Mouse (Mus musculus): Measurements from ENCODE around the gene Isyna1. TPM values are rescaled to one million over a fixed set of nuclear protein-coding genes. Genes with fewer than 3 reads are reported as not detected.

Gene Isyna1
- total RNA-seq (2012; rRNA removed) (84.1 and 90.9 TPM in 2 replicates), polyA plus RNA-seq (2012; ENCODE audit: insufficient read depth in 1 of 2, insufficient read length in 2 of 2, low read depth in 1 of 2, low replicate concordance in 2 of 2, missing spikeins in 1 of 2) (100 to 1,000 TPM in 1 of 2 experiments, not detected in 1; 189 TPM)

- Histone ChIP-seq H3K4me3 (ENCODE audit: control insufficient read depth in 1 of 2, insufficient read depth in 1 of 2, low read depth in 2 of 2, low read length in 2 of 2) (peak within 1 kb of the TSS; percentile 79 to 95), H3K27ac (ENCODE audit: control insufficient read depth, low read depth, low read length) (peak within 1 kb of the TSS; percentile 67), H3K27me3 (ENCODE audit: control insufficient read depth in 1 of 2, insufficient read depth in 2 of 2, low read length in 2 of 2) (no peaks in the 10 kb centered on the region), H3K9ac (ENCODE audit: control insufficient read depth, low read depth, low read length, poor library complexity, severe bottlenecking) (peak within 1 kb of the TSS; percentile 92), H3K9me3 (replicated peaks; ENCODE audit: insufficient read depth, low read length) (no peaks in the 10 kb centered on the region), H3K36me3 (ENCODE audit: control insufficient read depth in 1 of 2, insufficient read depth in 2 of 2, low read length in 2 of 2) (no peaks in the 10 kb centered on the region), H3K79me2 (ENCODE audit: control insufficient read depth, insufficient read depth, low read length, poor library complexity) (peaks cover 7% of the 10 kb centered on the region), H3K4me1 (ENCODE audit: control insufficient read depth in 1 of 2, insufficient read depth in 2 of 2, low read length in 2 of 2) (peaks cover 3 to 11% of the 10 kb centered on the region in 2 experiments; a peak in 3 of 4 replicates)
- TF ChIP-seq POLR2AphosphoS2 (IDR thresholded peaks at IDR 0.05; ENCODE audit: low read length) = 0 out of 2 replicates have a peak, but pooled peaks have one; percentile 55
- TF ChIP-seq TAL1 (IDR thresholded peaks at IDR 0.05; ENCODE audit: low read length) = no peak
- TF ChIP-seq NRF1 (IDR thresholded peaks at IDR 0.05; ENCODE audit: insufficient read depth, low read depth, low read length, poor library complexity, severe bottlenecking) = peak; percentile 89
- TF ChIP-seq NELFE (IDR thresholded peaks at IDR 0.05; ENCODE audit: low read depth, low read length) = peak; percentile 85
- peak; percentile 65; the same call in 1 of the 2 replicates for TF ChIP-seq SIN3A (IDR thresholded peaks at IDR 0.05; ENCODE audit: low read length)
- peak; percentile 72 for TF ChIP-seq MAX (IDR thresholded peaks at IDR 0.05; ENCODE audit: low read length)
- TF ChIP-seq POLR2A (IDR thresholded peaks at IDR 0.05; ENCODE audit: control insufficient read depth in 1 of 2, insufficient read depth in 1 of 2, low read depth in 1 of 2, low read length in 2 of 2, poor library complexity in 1 of 2) = peak; percentile 70 to 93; a peak in 3 of 4 replicates
- peak; percentile 86 for TF ChIP-seq MXI1 (IDR thresholded peaks at IDR 0.05; ENCODE audit: low read depth, low read length)
- TF ChIP-seq TCF12 (IDR thresholded peaks at IDR 0.05; ENCODE audit: low read depth, low read length) = 0 out of 2 replicates have a peak, but pooled peaks have one; percentile 11
- peak; percentile 56 for TF ChIP-seq GATA1 (IDR thresholded peaks at IDR 0.05; ENCODE audit: low read depth, low read length)
- peak; percentile 80 for TF ChIP-seq TBP (IDR thresholded peaks at IDR 0.05; ENCODE audit: low read depth, low read length)
- TF ChIP-seq MYC (IDR thresholded peaks at IDR 0.05; ENCODE audit: low read depth, low read length) = 0 out of 2 replicates have a peak, but pooled peaks have one; percentile 18
- TF ChIP-seq ZNF384 (IDR thresholded peaks at IDR 0.05; ENCODE audit: low read depth, low read length) = no peak
- TF ChIP-seq CHD1 (IDR thresholded peaks at IDR 0.05; ENCODE audit: low read depth, low read length) = no peak
- peak; percentile 73 for TF ChIP-seq ETS1 (IDR thresholded peaks at IDR 0.05; ENCODE audit: low read depth, low read length)
- TF ChIP-seq ELF1 (IDR thresholded peaks at IDR 0.05; ENCODE audit: low read depth, low read length) = peak; percentile 89
- TF ChIP-seq MEF2A (IDR thresholded peaks at IDR 0.05; ENCODE audit: extremely low read depth, insufficient replicate concordance, low read depth, low read length, poor library complexity, severe bottlenecking) = no peak
- peak; percentile 78 for TF ChIP-seq HCFC1 (IDR thresholded peaks at IDR 0.05; ENCODE audit: low read depth, low read length)
- peak; percentile 99 for DNase-seq (ENCODE audit: low read depth, low spot score)
These were observed at the start of gene Isyna1 for GRCm38 (mm10) chr8:70593961-70594609. Isyna1 (plus strand) TSS chr8:70594373.

GRCm38 (mm10) chr8:70546412-70546811 is 47.8 kb upstream of the Isyna1 start:
- Histone ChIP-seq H3K79me2 (ENCODE audit: control insufficient read depth, insufficient read depth, low read length, poor library complexity) (peaks cover 63% of the 10 kb centered on the region), H3K9me3 (replicated peaks; ENCODE audit: insufficient read depth, low read length) (no peaks in the 10 kb centered on the region), H3K27ac (ENCODE audit: control insufficient read depth, low read depth, low read length) (no peak overlapping the region), H3K9ac (ENCODE audit: control insufficient read depth, low read depth, low read length, poor library complexity, severe bottlenecking) (no peak overlapping the region), H3K4me1 (ENCODE audit: control insufficient read depth in 1 of 2, insufficient read depth in 2 of 2, low read length in 2 of 2) (0 out of 4 replicates have a peak, but pooled peaks cover 0 to 3% of the 10 kb centered on the region in 2 experiments), H3K36me3 (ENCODE audit: control insufficient read depth in 1 of 2, insufficient read depth in 2 of 2, low read length in 2 of 2) (no peaks in the 10 kb centered on the region; a peak in 1 of 4 replicates), H3K4me3 (ENCODE audit: control insufficient read depth in 1 of 2, insufficient read depth in 1 of 2, low read depth in 2 of 2, low read length in 2 of 2) (no peak overlapping the region), H3K27me3 (ENCODE audit: control insufficient read depth in 1 of 2, insufficient read depth in 2 of 2, low read length in 2 of 2) (no peaks in the 10 kb centered on the region)
- no peak for DNase-seq (ENCODE audit: low read depth, low spot score)
- TF ChIP-seq CHD1 (IDR thresholded peaks at IDR 0.05; ENCODE audit: low read depth, low read length) = no peak
- TF ChIP-seq POLR2AphosphoS5 (IDR thresholded peaks at IDR 0.05; ENCODE audit: borderline replicate concordance, low read depth, low read length) = no peak
- no peak for TF ChIP-seq CHD2 (IDR thresholded peaks at IDR 0.05; ENCODE audit: low read length)
- no peak for TF ChIP-seq HCFC1 (IDR thresholded peaks at IDR 0.05; ENCODE audit: low read depth, low read length)
- no peak for TF ChIP-seq ETS1 (IDR thresholded peaks at IDR 0.05; ENCODE audit: low read depth, low read length)
- TF ChIP-seq MYB (IDR thresholded peaks at IDR 0.05; ENCODE audit: low read depth, low read length) = no peak
- no peak for TF ChIP-seq ZMIZ1 (IDR thresholded peaks at IDR 0.05; ENCODE audit: low read depth, low read length)
- no peak for TF ChIP-seq EP300 (IDR thresholded peaks at IDR 0.05; ENCODE audit: low read depth in 1 of 2, low read length in 2 of 2)
- TF ChIP-seq MYC (IDR thresholded peaks at IDR 0.05; ENCODE audit: low read depth, low read length) = no peak

Measured in MEL (cell line).